Mouse (Mus musculus): ENCODE data around the gene Rassf1.

Rassf1 gene

GRCm38 (mm10) chr9:107551117-107551889 is at the start of gene Rassf1:
Gene Rassf1 (plus strand): TSS chr9:107551555.
- DNase-seq: peak; percentile 58 to 62

GRCm38 (mm10) chr9:107502131-107502846 is 49.1 kb upstream of the Rassf1 start:
- DNase-seq: no peak

- no peak for DNase-seq
Measured at GRCm38 (mm10) chr9:107504662-107505537, 46.5 kb upstream of the Rassf1 start.

GRCm38 (mm10) chr9:107508266-107508665 is 43.1 kb upstream of the Rassf1 start:
- no peak for DNase-seq

- no peak for DNase-seq
Measured at GRCm38 (mm10) chr9:107510384-107511100, 40.8 kb upstream of the Rassf1 start.

GRCm38 (mm10) chr9:107511436-107511835 is 39.9 kb upstream of the Rassf1 start:
- no peak for DNase-seq

- no peak for DNase-seq
Measured at GRCm38 (mm10) chr9:107512326-107512725, 39.0 kb upstream of the Rassf1 start.

- peak; percentile 45 to 75 for DNase-seq
Measured at GRCm38 (mm10) chr9:107514303-107514955, 36.9 kb upstream of the Rassf1 start.

- DNase-seq: no peak
Measured at GRCm38 (mm10) chr9:107520331-107520730, 31.0 kb upstream of the Rassf1 start.

- DNase-seq: no peak
Measured at GRCm38 (mm10) chr9:107521190-107521589, 30.2 kb upstream of the Rassf1 start.

GRCm38 (mm10) chr9:107521711-107522399 is 29.5 kb upstream of the Rassf1 start:
- peak in 1 of 2 experiments; percentile 44 for DNase-seq

- DNase-seq: no peak
Measured at GRCm38 (mm10) chr9:107522400-107522711, 29.0 kb upstream of the Rassf1 start.

- peak; percentile 62 to 66 for DNase-seq
Measured at GRCm38 (mm10) chr9:107526198-107527026, 24.9 kb upstream of the Rassf1 start.

- DNase-seq: peak; percentile 80 to 86
Measured at GRCm38 (mm10) chr9:107533791-107534407, 17.5 kb upstream of the Rassf1 start, which contains the start of gene Tmem115. Gene Tmem115 (plus strand): TSS chr9:107533945.

- DNase-seq: no peak
Measured at GRCm38 (mm10) chr9:107534408-107535202, 16.8 kb upstream of the Rassf1 start.

- DNase-seq: no peak
Measured at GRCm38 (mm10) chr9:107538231-107538630, 13.1 kb upstream of the Rassf1 start.

GRCm38 (mm10) chr9:107538711-107539110 is 12.6 kb upstream of the Rassf1 start:
- no peak for DNase-seq

- DNase-seq: no peak
Measured at GRCm38 (mm10) chr9:107539940-107540339, 11.4 kb upstream of the Rassf1 start.

- DNase-seq: no peak
Measured at GRCm38 (mm10) chr9:107540420-107540819, 10.9 kb upstream of the Rassf1 start.

Data from spleen, adult 18-20 months (tissue).